Mouse (Mus musculus) cerebellum, adult (tissue): ENCODE data around the gene Smtnl1.

Source experiments
- ATAC-seq: cut with Nextera tagmentation; 2 replicates; pipeline ENCODE4 v1.9.2; 2017; ENCODE audit warnings: mild to moderate bottlenecking, moderate library complexity, mixed read lengths; ENCODE audit not compliant: insufficient number of reproducible peaks, low FRiP score, low TSS enrichment

Smtnl1 gene

GRCm38 (mm10) chr2:84798493-84798921 lies 23.9 kb downstream of the Smtnl1 start, which contains the start of gene Ube2l6:
Gene Ube2l6, plus strand, starts transcription at chr2:84798828.
- ATAC-seq = peak; percentile 69

- peak; percentile 79 for ATAC-seq
These were observed 24.5 kb downstream of the Smtnl1 start for GRCm38 (mm10) chr2:84797833-84798492.

GRCm38 (mm10) chr2:84793871-84794270 lies 28.6 kb downstream of the Smtnl1 start:
- no peak for ATAC-seq

- ATAC-seq = no peak
These were observed 29.3 kb downstream of the Smtnl1 start for GRCm38 (mm10) chr2:84793154-84793553.

GRCm38 (mm10) chr2:84792516-84792915 lies 29.9 kb downstream of the Smtnl1 start:
- no peak for ATAC-seq

- ATAC-seq = no peak
These were observed 32.0 kb downstream of the Smtnl1 start for GRCm38 (mm10) chr2:84790418-84790817.

- ATAC-seq = no peak
These were observed 34.1 kb downstream of the Smtnl1 start for GRCm38 (mm10) chr2:84788316-84788715.

- ATAC-seq = no peak
These were observed 38.4 kb downstream of the Smtnl1 start for GRCm38 (mm10) chr2:84783840-84784566.

- no peak for ATAC-seq
These were observed 39.1 kb downstream of the Smtnl1 start for GRCm38 (mm10) chr2:84783315-84783714.

GRCm38 (mm10) chr2:84779210-84779609 lies 43.2 kb downstream of the Smtnl1 start:
- no peak for ATAC-seq

GRCm38 (mm10) chr2:84777706-84778105 lies 44.7 kb downstream of the Smtnl1 start:
- no peak for ATAC-seq

- ATAC-seq = no peak
These were observed 46.8 kb downstream of the Smtnl1 start for GRCm38 (mm10) chr2:84775665-84776064.

GRCm38 (mm10) chr2:84775241-84775640 lies 47.2 kb downstream of the Smtnl1 start, which contains the start of gene Serping1:
Gene Serping1, minus strand, starts transcription at chr2:84775444.
- ATAC-seq = 0 out of 2 replicates have a peak, but pooled peaks have one; percentile 16

- ATAC-seq = peak; percentile 94
These were observed 47.7 kb downstream of the Smtnl1 start for GRCm38 (mm10) chr2:84774751-84775150.

- ATAC-seq = no peak
These were observed 49.3 kb downstream of the Smtnl1 start for GRCm38 (mm10) chr2:84773195-84773594.

- no peak for ATAC-seq
These were observed 50.0 kb downstream of the Smtnl1 start for GRCm38 (mm10) chr2:84772454-84772853.

GRCm38 (mm10) chr2:84770501-84770900 lies 52.0 kb downstream of the Smtnl1 start:
- ATAC-seq = no peak

GRCm38 (mm10) chr2:84762818-84763217 lies 59.6 kb downstream of the Smtnl1 start:
- ATAC-seq = no peak

- no peak for ATAC-seq
These were observed 60.2 kb downstream of the Smtnl1 start for GRCm38 (mm10) chr2:84762295-84762694.

- no peak for ATAC-seq
These were observed 60.6 kb downstream of the Smtnl1 start for GRCm38 (mm10) chr2:84761840-84762239.

GRCm38 (mm10) chr2:84761309-84761708 lies 61.1 kb downstream of the Smtnl1 start:
- no peak for ATAC-seq
